Mouse (Mus musculus): Measurements from ENCODE around the gene Tas2r121.
"Not testable (repeated sequence)": the region's sequence is repeated elsewhere in the genome, so short reads cannot be mapped to it uniquely, and the experiment has no call there.

The Tas2r121 gene

DNA sequence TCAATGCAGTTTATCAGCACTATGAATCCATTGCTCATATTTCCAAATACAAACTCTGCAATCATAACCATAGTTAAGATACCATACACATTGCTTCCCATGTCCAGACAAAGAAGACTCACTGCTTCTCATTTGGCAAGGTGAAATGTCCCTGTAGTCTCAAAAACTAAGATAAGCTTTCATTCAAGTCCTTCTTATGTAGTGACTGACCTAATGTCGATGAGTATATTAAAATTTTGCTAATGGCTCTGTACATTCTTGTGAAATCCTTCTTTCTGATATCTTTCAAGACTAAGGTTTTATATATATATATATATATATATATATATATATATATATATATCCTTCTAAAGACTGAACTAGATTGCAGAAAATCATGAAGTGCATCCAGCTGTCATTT is at the start of gene Tas2r121:
TSS of gene Tas2r121 (minus strand) at position 101 of the 400 bp plus-strand sequence.
- ChIA-PET POLR2A (no interaction called here), CTCF (no interaction called here)

- ChIA-PET CTCF (no interaction called here), POLR2A (no interaction called here)
Measured at GRCm38 (mm10) chr6:132750206-132750605, 49.4 kb upstream of the Tas2r121 start.

- ChIA-PET POLR2A (no interaction called here), CTCF (no interaction called here)
Measured at GRCm38 (mm10) chr6:132737935-132738334, 37.1 kb upstream of the Tas2r121 start, which contains the start of gene Tas2r115. Tas2r115 (minus strand) TSS chr6:132738035.

- CTCF ChIA-PET: no interaction called here
- POLR2A ChIA-PET: no interaction called here
Measured at GRCm38 (mm10) chr6:132711828-132712227, 11.0 kb upstream of the Tas2r121 start, which contains the start of gene Tas2r122. Tas2r122 (minus strand) TSS chr6:132711928.

DNA sequence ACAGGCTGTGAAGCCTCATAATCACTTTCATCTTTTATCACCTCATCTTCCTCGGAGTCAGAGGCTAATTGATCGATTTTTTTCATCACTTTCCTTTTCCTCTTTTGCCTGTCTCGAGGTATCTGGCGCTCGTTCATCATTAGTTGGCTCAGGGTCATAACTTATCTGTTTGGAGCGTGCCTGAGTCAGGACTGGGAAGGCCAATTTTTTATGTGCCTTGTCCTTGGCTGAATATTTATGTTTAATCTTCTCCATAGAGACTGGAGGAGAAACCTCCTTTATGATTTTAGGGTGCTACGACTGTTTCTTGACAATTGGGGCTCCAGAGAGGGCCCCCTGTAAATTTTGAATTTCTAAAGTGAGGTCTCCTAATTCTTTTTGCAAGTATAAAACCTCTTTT is 9.2 kb downstream of the Tas2r121 start:
- CTCF ChIA-PET: interaction anchor here in 1 of 4 experiments (0.7 kb wide), 1 partner anchor 8 kb away, joined by 4 read pairs; no protein-coding TSS in a partner anchor
- POLR2A ChIA-PET: not testable (repeated sequence)

DNA sequence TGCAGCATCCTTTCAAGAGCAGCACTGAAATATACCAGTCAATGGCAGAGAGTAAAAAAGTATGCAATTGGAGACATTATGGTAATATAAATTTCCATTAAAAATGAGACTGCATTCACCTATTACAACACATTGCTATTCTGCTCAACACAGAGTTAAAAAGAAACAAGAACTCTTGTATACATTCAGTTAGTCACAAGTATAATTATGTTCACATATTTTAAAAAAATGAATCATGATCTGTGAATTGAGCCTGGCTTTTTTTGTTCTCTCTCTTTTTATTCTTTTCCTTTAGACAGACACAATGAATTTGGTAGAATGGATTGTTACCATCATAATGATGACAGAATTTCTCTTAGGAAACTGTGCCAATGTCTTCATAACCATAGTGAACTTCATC is 44.2 kb downstream of the Tas2r121 start, which contains the start of gene Tas2r120:
TSS of gene Tas2r120 (plus strand) at position 301 of the 400 bp plus-strand sequence.
- ChIA-PET POLR2A (no interaction called here), CTCF (no interaction called here)

DNA sequence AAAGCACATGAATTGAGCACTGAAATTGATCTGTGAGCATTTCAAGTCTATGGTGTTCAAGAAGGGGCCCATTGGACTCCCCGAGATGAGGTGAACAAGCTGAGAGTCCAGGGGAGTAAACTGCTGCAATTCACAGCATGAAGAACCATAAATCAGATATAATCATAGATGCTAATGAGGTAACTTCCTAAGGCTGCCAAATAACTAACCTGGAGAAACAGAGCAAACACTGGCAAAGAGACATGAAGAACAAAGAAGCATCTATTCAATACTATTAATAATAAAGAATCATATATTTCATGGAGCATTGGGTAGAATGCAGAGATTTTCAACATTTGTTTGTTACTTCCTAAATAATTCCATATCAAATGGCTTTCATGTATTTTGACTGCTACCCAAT is 49.4 kb downstream of the Tas2r121 start, which contains the start of gene A630073D07Rik:
TSS of gene A630073D07Rik (minus strand) at position 101 of the 400 bp plus-strand sequence.
- POLR2A ChIA-PET: no interaction called here
- CTCF ChIA-PET: no interaction called here
